Comparison of ENCODE assay signal across 10 mouse cellular contexts in the genomic region with DNA sequence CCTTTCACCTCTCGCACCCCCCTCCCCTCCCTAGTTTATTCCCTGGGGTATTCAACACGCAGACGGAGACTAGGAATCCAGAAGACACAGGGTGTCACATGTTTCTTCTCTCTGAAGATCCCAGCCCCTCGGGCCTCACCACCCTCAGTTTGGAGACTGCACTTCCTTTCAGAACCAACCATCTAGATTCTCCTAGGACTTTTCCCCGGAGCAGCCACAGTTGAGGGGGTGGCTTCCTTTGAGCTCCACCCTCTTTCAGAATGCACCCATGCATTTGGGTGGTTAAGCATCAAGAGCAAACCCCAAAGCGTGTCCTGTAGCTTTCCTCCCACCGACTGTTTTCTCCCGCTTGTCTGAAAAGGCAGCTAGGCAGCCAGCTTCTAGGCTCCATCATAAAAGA. TPM values are rescaled to one million over a fixed set of nuclear protein-coding genes. Genes with fewer than 3 reads are reported as not detected.
DNase-seq lines count a peak whose midpoint lies in the region; ATAC-seq lines count a peak whose summit lies in the region.
"Had no signal": no experiment of that assay in that cellular context is flagged by ENCODE, and none has a peak within 500 bp of the region (broad histone marks: within the 10 kb centered on the region; RNA-seq: fewer than 3 reads in every experiment).

No protein-coding gene starts in this region.

- no peak for DNase-seq in kidney, adult 18-20 months
- DNase-seq in gastrocnemius, postnatal 36 days = no peak
- DNase-seq in adrenal gland, postnatal 25 days = no peak
- DNase-seq in testis, postnatal 10 days (ENCODE audit: low spot score) = no peak

- H3K9me3 ChIP-seq in kidney, embryonic 16.5 days (ENCODE audit: low read length) = no peaks in the 10 kb centered on the region
- H3K9me3 ChIP-seq in hindbrain, embryonic 16.5 days (ENCODE audit: control insufficient read depth, low read length) = no peaks in the 10 kb centered on the region
- no peaks in the 10 kb centered on the region for H3K9me3 ChIP-seq in neural tube, embryonic 13.5 days
- H3K9me3 ChIP-seq: heart, embryonic 10.5 days; lung, embryonic 15.5 days had no signal

- intact Hi-C loops in gastrocnemius, postnatal 36 days (cut with DNase I) = no loop called here

- no peaks in the 10 kb centered on the region for H3K36me3 ChIP-seq in kidney, embryonic 16.5 days (ENCODE audit: insufficient read depth, low read length)
- H3K36me3 ChIP-seq in hindbrain, embryonic 16.5 days (ENCODE audit: control insufficient read depth, insufficient read depth, low read length) = peaks cover 14% of the 10 kb centered on the region
- 0 out of 2 replicates have a peak, but pooled peaks cover 4% of the 10 kb centered on the region for H3K36me3 ChIP-seq in neural tube, embryonic 13.5 days
- H3K36me3 ChIP-seq: heart, embryonic 10.5 days; lung, embryonic 15.5 days had no signal

- H3K4me2 ChIP-seq in kidney, embryonic 16.5 days (replicated peaks; ENCODE audit: low read depth, low read length) = peak overlapping the region; percentile 100
- peak overlapping the region; percentile 80 for H3K4me2 ChIP-seq in hindbrain, embryonic 16.5 days (ENCODE audit: low read length)
- H3K4me2 ChIP-seq in neural tube, embryonic 13.5 days = peak overlapping the region; percentile 89

- 3% methylated on average over 8 of the region's 8 CpGs for WGBS in kidney, embryonic 16.5 days
- 6% methylated on average over 8 of the region's 8 CpGs for WGBS in hindbrain, embryonic 16.5 days
- 5% methylated on average over 8 of the region's 8 CpGs for WGBS in neural tube, embryonic 13.5 days

- ATAC-seq in kidney, embryonic 16.5 days (ENCODE audit: low FRiP score, low TSS enrichment) = no peak
- ATAC-seq in hindbrain, embryonic 16.5 days = no peak
- no peak for ATAC-seq in neural tube, embryonic 13.5 days (ENCODE audit: low read depth)

- H3K27me3 ChIP-seq in kidney, embryonic 16.5 days (ENCODE audit: insufficient read depth, low read length) = peaks cover 73% of the 10 kb centered on the region
- H3K27me3 ChIP-seq in hindbrain, embryonic 16.5 days (replicated peaks; ENCODE audit: control insufficient read depth, insufficient read depth, low read length) = peaks cover 14% of the 10 kb centered on the region
- peaks cover 91% of the 10 kb centered on the region for H3K27me3 ChIP-seq in neural tube, embryonic 13.5 days

- H3K4me1 ChIP-seq in kidney, embryonic 16.5 days (ENCODE audit: insufficient read depth, low read length) = peaks cover 28% of the 10 kb centered on the region
- H3K4me1 ChIP-seq in brown adipose tissue, adult 24 weeks (ENCODE audit: control insufficient read depth, insufficient read depth, insufficient read length, low read length) = no peaks in the 10 kb centered on the region; the same call in 1 of the 2 replicates
- peaks cover 16% of the 10 kb centered on the region for H3K4me1 ChIP-seq in hindbrain, embryonic 16.5 days (ENCODE audit: control insufficient read depth, insufficient read depth, low read depth, low read length)
- peaks cover 36% of the 10 kb centered on the region for H3K4me1 ChIP-seq in neural tube, embryonic 13.5 days (replicated peaks)

- H3K9ac ChIP-seq in kidney, embryonic 16.5 days (replicated peaks; ENCODE audit: low read length) = no peak overlapping the region
- H3K9ac ChIP-seq in hindbrain, embryonic 16.5 days (ENCODE audit: low read depth, low read length) = peak overlapping the region; percentile 90
- peak overlapping the region; percentile 91 for H3K9ac ChIP-seq in neural tube, embryonic 13.5 days
- H3K9ac ChIP-seq: lung, embryonic 15.5 days had no signal

- H3K4me3 ChIP-seq in kidney, embryonic 16.5 days (ENCODE audit: low read length) = no peak overlapping the region
- H3K4me3 ChIP-seq in brown adipose tissue, adult 24 weeks (ENCODE audit: insufficient read depth, low read depth, low read length) = 0 out of 2 replicates have a peak overlapping the region, but pooled peaks have one; percentile 39
- peak overlapping the region; percentile 77 for H3K4me3 ChIP-seq in hindbrain, embryonic 16.5 days (ENCODE audit: low read length)
- H3K4me3 ChIP-seq in neural tube, embryonic 13.5 days = peak overlapping the region; percentile 69

- H3K27ac ChIP-seq in kidney, embryonic 16.5 days (ENCODE audit: low read length) = no peak overlapping the region
- no peak overlapping the region for H3K27ac ChIP-seq in brown adipose tissue, adult 24 weeks (replicated peaks; ENCODE audit: low read depth, low read length)
- peak overlapping the region; percentile 87; the same call in 1 of the 2 replicates for H3K27ac ChIP-seq in hindbrain, embryonic 16.5 days (ENCODE audit: low read depth, low read length)
- no peak overlapping the region for H3K27ac ChIP-seq in neural tube, embryonic 13.5 days (replicated peaks)
- H3K27ac ChIP-seq: heart, embryonic 10.5 days; lung, embryonic 15.5 days had no signal

RNA-seq across cellular contexts. Expression of gene Pianp, which starts 1.6 kb away (rescaled TPM):
- 2.1 and 2.3 TPM in 2 replicates for polyA plus RNA-seq in kidney, embryonic 16.5 days (2015; fragmentation: Nextera tagmentation; extraction: Ambion mirVana)
- 0.54 TPM in 1 of 2 replicates, not detected in the other for polyA plus RNA-seq in brown adipose tissue, adult 24 weeks (2012; ENCODE audit: insufficient read depth, insufficient read length, missing spikeins)
- polyA plus RNA-seq in hindbrain, embryonic 16.5 days (2015; fragmentation: Nextera tagmentation; extraction: Ambion mirVana) = 67.4 and 77.9 TPM in 2 replicates
- 28.4 and 28.9 TPM in 2 replicates for polyA plus RNA-seq in neural tube, embryonic 13.5 days (2015; fragmentation: Nextera tagmentation; extraction: Ambion mirVana)
- 1 to 10 TPM in 1 of 2 experiments, under 1 TPM in 1; 0.10 to 1.3 TPM for total RNA-seq in gastrocnemius, postnatal 36 days (2021)
- 1.2 and 2.1 TPM in 2 replicates for total RNA-seq in adrenal gland, postnatal 25 days (2021)
- polyA plus RNA-seq: heart, embryonic 10.5 days had no signal

RNA-seq across cellular contexts. Expression of gene Zfp384, which starts 10.9 kb away (rescaled TPM):
- polyA plus RNA-seq in kidney, embryonic 16.5 days (2015; fragmentation: Nextera tagmentation; extraction: Ambion mirVana) = 13.7 and 14.7 TPM in 2 replicates
- polyA plus RNA-seq in brown adipose tissue, adult 24 weeks (2012; ENCODE audit: insufficient read depth, insufficient read length, missing spikeins) = 19.9 and 25.6 TPM in 2 replicates
- 11.6 and 15.2 TPM in 2 replicates for polyA plus RNA-seq in hindbrain, embryonic 16.5 days (2015; fragmentation: Nextera tagmentation; extraction: Ambion mirVana)
- 20.0 and 23.2 TPM in 2 replicates for polyA plus RNA-seq in neural tube, embryonic 13.5 days (2015; fragmentation: Nextera tagmentation; extraction: Ambion mirVana)
- 10 to 100 TPM; 20.3 to 22.8 TPM for total RNA-seq in gastrocnemius, postnatal 36 days (2021)
- 59.6 and 61.3 TPM in 2 replicates for total RNA-seq in adrenal gland, postnatal 25 days (2021)

RNA-seq across cellular contexts. Expression of gene Cops7a, which starts 32.7 kb away (rescaled TPM):
- 178 and 179 TPM in 2 replicates for polyA plus RNA-seq in kidney, embryonic 16.5 days (2015; fragmentation: Nextera tagmentation; extraction: Ambion mirVana)
- 74.8 and 85.4 TPM in 2 replicates for polyA plus RNA-seq in brown adipose tissue, adult 24 weeks (2012; ENCODE audit: insufficient read depth, insufficient read length, missing spikeins)
- polyA plus RNA-seq in hindbrain, embryonic 16.5 days (2015; fragmentation: Nextera tagmentation; extraction: Ambion mirVana) = 107 TPM in 2 replicates
- 85.4 and 96.4 TPM in 2 replicates for polyA plus RNA-seq in neural tube, embryonic 13.5 days (2015; fragmentation: Nextera tagmentation; extraction: Ambion mirVana)
- total RNA-seq in gastrocnemius, postnatal 36 days (2021) = 100 to 1,000 TPM in 1 of 2 experiments, 10 to 100 TPM in 1; 98.3 to 107 TPM
- 172 and 177 TPM in 2 replicates for total RNA-seq in adrenal gland, postnatal 25 days (2021)

RNA-seq across cellular contexts. Expression of gene Ing4, which starts 41.5 kb away (rescaled TPM):
- 152 and 158 TPM in 2 replicates for polyA plus RNA-seq in kidney, embryonic 16.5 days (2015; fragmentation: Nextera tagmentation; extraction: Ambion mirVana)
- polyA plus RNA-seq in brown adipose tissue, adult 24 weeks (2012; ENCODE audit: insufficient read depth, insufficient read length, missing spikeins) = 32.1 and 34.0 TPM in 2 replicates
- 133 and 137 TPM in 2 replicates for polyA plus RNA-seq in hindbrain, embryonic 16.5 days (2015; fragmentation: Nextera tagmentation; extraction: Ambion mirVana)
- polyA plus RNA-seq in neural tube, embryonic 13.5 days (2015; fragmentation: Nextera tagmentation; extraction: Ambion mirVana) = 147 and 148 TPM in 2 replicates
- 10 to 100 TPM; 26.4 to 31.1 TPM for total RNA-seq in gastrocnemius, postnatal 36 days (2021)
- total RNA-seq in adrenal gland, postnatal 25 days (2021) = 82.3 and 102 TPM in 2 replicates

RNA-seq across cellular contexts. Expression of gene Acrbp, which starts 51.4 kb away (rescaled TPM):
- polyA plus RNA-seq in kidney, embryonic 16.5 days (2015; fragmentation: Nextera tagmentation; extraction: Ambion mirVana) = 16.3 and 20.4 TPM in 2 replicates
- 5.1 and 5.5 TPM in 2 replicates for polyA plus RNA-seq in brown adipose tissue, adult 24 weeks (2012; ENCODE audit: insufficient read depth, insufficient read length, missing spikeins)
- polyA plus RNA-seq in hindbrain, embryonic 16.5 days (2015; fragmentation: Nextera tagmentation; extraction: Ambion mirVana) = 18.2 and 20.9 TPM in 2 replicates
- 19.0 and 21.0 TPM in 2 replicates for polyA plus RNA-seq in neural tube, embryonic 13.5 days (2015; fragmentation: Nextera tagmentation; extraction: Ambion mirVana)
- 1 to 10 TPM; 2.5 to 2.7 TPM for total RNA-seq in gastrocnemius, postnatal 36 days (2021)
- total RNA-seq in adrenal gland, postnatal 25 days (2021) = 10.4 and 11.7 TPM in 2 replicates
